Mouse (Mus musculus) gonadal fat pad, adult 2 months (tissue): ENCODE measurements at regions not wholly inside any gene's neighbourhood (a gene's known extent, or its start where the extent isn't known, plus 50 kb on each side); places are given as distances from the start of the nearest gene placed in this dataset.

Experiments used
- DNase-seq: peaks from one replicate; pipeline ENCODE4 v3.0.0-alpha.2; 2012; ENCODE audit warnings: low read depth

DNA sequence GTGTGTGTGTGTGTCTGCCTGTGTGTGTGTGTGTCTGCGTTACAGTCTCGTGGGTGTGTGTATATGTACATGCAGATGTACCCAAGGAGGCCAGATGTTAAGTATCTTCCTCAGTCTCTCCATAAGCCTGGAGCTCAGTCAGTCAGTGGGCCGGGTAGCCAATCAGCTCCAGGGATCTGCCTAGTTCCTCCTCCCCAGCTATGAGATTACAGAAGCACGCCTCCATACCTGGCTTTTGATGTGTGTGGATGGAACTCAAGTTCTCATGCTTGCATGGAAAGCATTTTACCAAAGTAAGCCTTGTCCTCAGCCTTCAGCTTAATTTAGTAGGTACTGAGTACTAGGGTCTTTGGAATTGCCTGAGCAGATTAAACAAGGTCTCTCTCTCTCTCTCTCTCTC lies 91.0 kb upstream of the Cadm1 start:
- DNase-seq: no peak

DNA sequence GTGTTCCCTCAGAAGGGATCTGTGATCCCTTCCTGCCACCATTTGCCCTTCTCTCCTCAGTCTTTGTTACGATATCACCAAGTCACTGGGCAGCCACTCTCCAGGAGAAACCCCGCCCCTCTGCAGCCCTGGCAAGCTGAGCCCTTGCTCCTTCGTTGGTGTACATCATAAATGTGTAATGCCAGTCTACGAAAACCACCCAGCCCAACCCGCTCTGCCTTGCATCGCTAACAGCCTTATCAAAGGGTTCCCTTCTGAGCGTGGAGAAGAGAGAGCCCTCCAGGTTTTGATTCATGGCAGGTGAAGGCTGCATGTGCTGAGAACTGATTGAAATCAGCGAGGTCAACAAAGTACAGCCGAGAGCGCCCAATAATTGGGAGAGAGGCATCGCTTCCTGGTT lies 90.5 kb upstream of the Cadm1 start:
- no peak for DNase-seq

DNA sequence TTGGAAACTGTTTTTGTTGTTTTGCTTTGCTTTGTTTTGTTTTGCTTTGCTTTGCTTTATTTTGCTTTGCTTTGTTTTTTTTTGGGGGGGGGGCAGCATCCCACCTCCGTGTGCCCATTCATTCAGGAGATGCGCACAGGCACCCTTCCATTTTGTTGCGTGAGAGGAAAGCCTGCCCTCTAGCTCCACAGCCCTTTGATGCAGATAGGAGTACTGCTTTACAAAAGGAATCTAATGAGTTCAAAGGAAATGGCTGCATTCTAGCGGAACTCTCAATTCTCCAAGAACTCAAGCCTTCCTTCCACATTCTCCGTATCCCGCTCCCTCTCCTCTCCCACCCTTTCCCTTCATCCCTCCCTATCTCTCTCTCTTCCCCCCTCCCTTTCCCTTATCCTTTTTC lies 89.8 kb upstream of the Cadm1 start:
- no peak for DNase-seq

DNA sequence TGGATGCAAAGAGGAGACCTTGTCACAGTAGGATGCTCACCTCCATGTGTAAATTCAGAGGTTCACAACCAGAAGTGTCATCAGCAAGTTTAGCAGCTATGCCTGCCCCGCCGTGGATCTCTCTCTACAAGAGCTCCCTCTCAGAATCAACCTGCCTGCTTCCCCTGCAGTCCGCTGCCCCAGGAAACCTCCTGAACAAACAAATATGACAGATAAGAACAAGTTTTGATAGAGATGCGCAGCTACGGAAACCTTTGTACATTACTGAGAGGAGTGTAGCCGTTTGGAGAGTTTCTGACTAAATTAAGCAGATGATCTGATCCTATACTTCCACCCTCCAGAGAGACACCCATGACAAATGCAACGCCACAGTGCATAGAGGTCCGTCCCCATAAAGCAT lies 88.8 kb upstream of the Cadm1 start:
- no peak for DNase-seq

DNA sequence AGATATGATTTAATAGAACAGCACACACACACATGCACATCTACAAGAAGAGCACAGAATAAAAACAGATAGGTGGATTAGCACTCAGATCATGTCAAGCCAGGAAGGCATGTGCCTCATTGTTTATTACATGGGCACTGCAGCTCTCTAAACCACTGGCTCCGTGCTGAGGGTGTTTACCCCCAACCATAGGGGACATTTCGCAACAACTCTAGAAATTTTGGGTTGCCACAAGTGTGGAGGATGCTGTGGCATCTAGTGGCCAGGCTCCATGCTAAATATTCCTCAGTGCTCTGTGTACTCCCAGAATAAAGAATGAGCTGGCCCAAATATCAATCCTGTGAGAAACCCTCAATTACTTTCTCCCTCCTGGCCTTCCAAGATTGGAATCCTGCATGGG lies 85.8 kb upstream of the Cadm1 start:
- DNase-seq: no peak

DNA sequence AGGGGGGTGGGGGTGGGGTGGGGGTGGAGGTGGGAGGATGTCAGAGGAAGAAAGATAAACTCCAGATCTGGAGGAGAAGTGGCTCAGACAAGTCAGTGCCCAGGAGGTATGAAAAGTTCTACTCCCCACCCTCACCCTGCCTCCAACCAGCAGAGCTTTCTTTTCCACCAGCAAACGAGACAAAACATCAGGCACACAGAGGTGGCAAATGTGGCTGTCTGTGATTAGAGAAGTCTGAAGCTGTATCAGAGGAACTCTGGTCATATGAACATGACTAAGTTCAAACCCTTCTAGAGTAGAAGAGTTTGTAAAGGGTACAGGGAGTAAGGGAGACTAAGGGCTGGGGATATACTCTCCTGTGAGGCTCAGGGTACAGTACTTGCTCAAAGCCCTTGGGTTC lies 85.2 kb upstream of the Cadm1 start:
- no peak for DNase-seq

DNA sequence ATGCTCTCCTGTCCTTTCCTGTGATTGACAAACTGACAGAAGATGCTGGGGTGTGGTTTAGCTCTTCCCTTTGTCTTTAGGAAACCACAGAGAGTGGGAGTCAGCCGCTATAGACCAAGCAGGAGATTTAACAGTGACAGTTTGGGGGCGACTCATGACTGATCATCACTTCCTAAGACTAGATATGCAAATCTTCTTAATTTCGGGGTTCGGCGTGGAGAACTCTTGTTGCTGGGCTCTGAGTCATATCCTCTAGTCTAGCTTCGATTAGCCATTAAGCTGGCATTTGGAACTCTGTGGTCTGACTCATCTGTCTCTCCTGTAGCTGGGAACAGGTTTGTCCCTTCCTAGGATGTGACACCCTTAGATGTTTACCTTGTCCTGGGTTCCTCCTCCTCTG lies 84.6 kb upstream of the Cadm1 start:
- no peak for DNase-seq

DNA sequence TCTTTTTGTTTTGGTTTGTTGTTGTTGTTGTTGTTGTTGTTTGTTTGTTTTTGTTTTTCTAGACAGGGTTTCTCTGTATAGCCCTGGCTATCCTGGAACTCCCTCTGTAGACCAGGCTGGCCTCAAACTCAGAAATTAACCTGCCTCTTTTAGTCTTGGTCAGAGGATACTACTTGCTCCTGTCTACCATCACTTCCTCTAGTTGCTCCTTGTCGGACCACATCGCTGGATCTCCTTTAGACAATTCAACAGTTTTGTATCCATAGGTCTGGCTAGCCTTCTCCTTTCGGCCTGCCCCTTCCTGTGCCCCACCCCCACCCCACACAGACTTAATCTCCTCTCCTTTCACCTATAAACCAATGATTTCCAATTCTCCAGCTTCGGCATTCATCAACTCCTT lies 77.2 kb upstream of the Cadm1 start:
- DNase-seq: no peak

DNA sequence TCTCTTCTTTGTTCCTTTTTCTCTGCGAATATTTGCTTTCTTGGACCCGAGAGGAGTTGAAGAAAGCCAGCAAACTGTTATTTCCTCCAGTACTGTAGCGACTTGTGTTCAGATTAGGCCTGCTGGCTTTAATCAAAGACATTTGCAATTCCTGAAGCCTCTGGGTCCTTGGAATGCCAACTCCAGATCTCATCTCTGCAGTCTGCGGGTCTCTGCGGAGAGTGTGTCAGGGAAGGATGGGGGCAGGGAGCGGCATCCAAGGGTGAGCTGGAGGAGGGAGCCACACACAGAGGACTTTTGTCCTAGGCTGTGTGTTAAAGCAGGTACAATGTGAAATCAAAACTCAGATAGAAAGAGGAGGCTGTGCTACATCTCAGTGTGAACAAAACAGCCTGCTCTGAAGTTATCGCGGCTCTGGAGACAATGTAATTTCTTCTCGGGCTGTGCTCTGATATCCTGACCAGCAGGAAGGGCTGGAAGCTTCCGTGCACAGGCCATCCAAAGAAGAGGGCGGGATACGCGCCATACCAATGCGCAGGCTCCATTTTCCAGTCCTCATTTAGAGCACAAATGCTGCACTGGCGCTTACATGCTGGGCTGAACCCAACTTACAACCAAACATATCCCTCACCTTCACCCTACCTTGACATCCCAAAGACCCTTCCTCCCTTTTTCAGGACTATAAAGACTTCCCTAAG lies 71.1 kb upstream of the Cadm1 start:
- DNase-seq: no peak

DNA sequence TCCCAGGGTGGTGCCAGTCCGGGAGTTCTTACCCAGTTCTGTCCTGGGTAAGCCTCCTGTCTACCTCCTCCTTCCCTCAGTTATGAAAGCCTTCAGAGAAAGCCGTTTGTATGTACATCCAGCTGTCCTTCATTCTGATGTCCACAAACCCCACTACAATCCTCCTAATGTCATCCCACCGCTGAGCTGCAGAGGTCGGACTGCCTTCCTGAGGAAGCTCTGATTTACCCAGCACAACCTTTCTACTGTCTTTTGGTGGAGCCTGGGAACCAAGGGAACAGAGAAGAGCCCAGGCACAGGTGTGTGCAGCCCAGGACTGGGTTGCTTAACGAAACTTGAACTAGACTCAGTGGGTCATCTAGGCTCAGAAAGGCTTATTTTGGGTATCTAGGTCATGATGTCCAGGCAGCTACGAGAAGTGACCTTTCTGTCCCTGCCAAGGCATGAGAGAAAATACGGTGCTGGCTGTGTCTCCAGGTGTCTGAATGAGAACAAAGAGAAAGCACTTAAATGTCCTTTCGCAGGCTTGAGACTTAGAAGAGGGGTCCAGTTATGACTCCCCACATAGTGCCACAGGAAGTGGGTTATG lies 70.4 kb upstream of the Cadm1 start:
- no peak for DNase-seq

DNA sequence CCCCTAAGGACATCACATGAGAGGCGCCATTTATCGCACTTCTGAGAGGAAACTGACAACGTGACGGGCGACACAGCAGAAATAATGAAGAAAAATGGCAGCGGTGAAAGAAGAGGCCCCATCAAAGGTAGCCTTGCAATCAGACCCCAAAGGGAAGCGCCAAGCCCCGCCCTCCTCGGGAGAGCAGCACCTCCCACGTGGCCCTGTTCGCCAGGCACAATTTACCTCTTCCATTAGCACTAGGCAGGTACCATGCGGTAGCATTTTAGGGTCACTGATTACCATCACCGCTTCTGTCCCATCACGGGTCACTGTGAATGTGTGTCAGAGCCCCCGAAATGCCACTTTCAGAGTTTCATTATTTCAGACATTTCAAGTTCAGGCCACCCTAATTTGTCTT lies 69.7 kb upstream of the Cadm1 start:
- DNase-seq: no peak

DNA sequence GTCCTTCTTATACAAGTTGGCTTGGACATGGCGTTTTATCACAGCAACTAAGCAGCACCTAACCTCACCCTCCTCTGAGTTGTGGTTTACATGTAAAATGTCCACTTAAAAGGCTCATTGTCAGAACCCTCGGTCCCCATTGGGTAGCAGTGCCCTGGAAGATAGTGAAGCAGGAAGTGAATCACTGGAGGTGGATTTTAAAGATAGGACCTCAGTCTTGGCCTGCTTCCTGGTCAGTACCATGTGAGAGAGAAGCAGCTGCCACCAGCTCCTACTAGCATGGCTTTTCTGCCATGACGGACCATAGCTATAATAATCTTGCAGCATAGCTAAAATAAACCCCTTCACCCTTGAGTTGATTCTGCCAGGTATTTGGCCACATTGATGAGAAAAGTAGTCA lies 68.1 kb upstream of the Cadm1 start:
- no peak for DNase-seq

DNA sequence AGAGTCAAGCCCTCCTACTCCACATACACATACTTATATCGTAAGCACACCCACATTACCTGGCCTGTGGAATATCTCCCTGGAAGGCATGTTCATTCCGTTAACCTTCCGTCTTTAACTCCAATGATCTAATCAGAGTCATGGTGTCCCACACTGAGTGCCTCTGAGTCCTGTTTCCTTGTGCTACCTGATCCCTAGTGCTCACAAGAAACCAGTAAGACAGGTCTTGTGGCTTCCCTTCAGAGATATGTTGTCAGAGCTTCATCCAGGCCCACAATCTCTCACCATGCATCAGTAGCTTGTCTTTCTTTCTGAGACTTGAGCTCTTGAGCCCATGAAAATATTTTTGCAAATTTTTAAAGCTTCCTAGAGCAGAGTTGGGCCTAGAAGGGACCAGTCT lies 63.2 kb upstream of the Cadm1 start:
- DNase-seq: peak; percentile 52

DNA sequence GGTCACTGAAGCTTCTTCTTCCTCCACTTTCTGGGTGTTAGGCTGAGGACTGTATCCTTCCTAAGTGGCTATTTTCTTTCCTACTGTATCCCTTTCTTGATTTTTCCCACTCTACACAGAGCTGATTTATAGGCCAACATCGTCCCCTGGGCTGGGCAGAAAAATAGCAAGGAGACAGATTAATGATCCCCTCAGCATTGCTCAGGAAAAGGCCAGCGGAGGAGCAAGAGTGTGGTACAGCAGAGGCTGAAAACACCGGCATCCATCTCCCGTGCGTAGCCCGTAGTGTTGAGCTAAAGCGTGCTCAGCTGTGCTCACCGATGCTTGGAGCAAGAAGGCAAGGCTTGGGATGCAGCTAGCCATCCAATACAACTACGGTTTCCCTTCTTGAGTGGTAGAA lies 62.2 kb upstream of the Cadm1 start:
- no peak for DNase-seq

DNA sequence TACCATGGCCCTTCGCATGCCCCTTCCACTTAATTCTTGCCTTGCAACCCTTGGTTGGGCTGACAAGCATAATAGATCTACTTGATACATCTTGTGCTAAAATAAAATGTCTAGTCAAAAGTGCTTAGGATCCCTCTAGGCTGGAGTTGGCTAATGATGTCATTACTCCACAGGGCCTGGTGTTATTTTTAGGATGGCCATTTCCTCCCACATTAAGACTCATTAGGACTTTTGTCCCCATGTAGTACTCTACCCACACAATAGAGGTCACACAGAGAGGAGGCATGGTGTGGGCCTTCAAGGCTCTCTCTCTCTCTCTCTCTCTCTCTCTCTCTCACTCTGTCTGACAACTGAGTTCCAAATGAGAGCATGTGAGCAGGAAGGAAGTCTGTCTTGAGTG lies 60.4 kb upstream of the Cadm1 start:
- no peak for DNase-seq

DNA sequence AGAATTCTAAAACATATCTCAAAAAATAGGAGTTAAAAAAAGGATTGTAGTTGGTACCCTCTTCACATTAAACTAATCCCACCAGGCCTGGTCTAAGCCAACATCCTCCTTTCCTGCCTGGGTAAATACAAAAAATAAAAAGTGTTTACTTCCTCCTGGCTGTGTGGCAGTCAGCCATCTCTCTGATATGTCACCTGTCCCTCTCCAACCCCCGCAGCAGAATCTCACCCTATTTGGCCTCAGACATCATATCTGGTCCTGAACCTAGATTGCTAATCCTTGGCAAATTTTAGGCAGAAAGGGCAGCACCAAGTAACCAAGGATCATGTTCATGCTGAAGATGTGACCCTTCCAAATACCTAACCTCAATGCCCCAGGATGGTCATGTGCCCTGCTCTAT lies 59.2 kb upstream of the Cadm1 start:
- DNase-seq: no peak

DNA sequence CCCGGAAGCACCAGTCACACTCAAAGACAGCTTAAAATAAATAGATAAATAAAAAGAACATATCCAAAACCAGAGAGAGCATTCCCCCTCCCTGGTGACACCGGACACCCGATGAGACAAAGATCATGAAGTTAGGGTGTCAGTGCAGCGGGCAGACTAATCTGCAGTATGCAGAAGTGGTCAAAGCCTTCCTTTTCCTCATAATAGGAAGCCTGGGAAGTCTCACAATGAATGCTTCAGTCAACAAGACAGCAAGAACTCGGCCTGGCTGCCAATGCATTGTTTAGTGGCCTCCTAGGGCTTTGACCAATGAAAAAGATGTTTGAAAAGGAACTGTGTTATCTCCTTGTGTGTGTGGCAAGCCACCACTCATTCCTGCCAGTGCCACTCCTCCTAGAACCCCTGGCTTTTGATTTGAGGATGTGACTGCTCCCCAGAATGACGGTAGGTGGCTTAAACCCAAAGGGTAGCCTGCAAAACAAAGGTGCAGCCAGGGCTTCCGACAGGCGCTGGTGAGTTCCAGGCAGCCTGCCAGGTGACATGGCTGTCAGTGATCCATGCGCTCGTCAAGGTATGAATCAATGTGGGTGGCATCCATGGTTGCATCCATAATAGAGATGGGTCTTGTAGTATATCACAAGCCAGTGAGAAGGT lies 58.1 kb upstream of the Cadm1 start:
- DNase-seq: no peak

DNA sequence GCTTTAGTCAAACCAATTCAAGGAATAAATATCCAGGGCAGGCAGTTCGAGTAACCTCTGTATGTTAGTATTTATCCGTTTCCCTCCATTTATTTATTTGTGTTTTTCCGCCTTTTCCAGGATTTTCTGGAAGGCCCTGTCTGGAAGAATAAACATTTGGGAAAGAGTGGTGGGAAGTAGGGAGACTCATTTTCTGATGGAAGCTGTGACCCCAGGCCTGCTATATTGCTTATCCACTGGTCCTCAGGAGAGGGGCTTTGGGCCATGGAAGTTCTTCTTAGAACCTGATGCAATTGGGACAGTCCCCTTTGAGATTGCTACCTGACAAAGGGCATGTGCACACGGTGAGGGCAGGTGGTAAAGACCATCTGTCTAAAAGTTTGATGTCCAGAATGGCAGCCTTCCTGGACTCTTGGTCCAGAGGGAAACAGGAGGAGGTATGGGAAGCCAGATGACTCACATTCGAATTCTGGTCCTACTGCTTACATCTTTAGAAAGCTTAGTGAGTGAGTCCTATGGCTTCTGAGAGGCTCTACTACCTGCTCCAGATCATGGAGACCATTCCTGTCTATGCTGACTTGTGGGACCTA lies 56.1 kb upstream of the Cadm1 start:
- no peak for DNase-seq

DNA sequence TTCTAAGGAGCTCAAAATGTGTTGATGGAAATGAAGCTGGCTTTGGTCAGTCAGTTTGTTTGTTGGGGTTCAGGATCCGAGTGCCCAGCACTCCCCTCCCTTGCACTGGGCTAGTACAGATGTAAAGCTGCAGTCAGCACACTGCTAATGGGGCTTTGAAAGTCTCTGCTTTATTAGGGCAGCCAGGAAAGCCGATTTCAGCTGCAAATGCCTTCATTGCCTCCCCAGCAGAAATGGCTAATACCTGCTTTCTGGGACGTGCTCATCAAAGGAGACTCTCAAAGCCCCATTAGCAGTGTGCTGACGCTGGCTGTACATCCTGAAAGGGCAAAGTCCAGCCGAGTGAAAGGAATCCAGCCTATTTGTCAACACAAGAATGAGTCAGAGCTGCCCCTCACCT lies 55.2 kb upstream of the Cadm1 start:
- DNase-seq: no peak

DNA sequence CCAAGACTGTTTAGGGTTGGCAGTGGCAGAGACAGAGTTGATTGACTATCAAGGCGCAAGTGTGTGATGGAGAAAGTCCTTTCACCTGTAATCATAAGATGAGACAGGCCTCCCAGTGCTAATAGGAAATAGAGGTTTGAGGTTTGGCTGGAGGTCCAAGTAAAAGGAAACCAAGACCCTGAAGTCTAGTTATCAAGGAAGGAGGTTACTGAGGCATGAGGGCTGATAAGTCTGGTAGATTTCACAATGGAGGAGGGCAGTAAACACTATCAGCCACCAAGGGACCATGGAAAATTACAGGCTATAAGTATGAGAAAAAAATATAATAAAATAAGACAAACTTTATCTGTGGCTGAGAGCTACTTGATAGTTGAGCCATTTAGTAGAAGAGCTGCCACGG lies 52.1 kb upstream of the Cadm1 start:
- DNase-seq: no peak
